Mouse (Mus musculus) left cerebral cortex, adult 2 months (tissue): ENCODE measurements around the gene Raet1e. TPM values are rescaled to one million over a fixed set of nuclear protein-coding genes. Genes with fewer than 3 reads are reported as not detected.
"Not testable (repeated sequence)": the region's sequence is repeated elsewhere in the genome, so short reads cannot be mapped to it uniquely, and the experiment has no call there.

Experiments used
- DNase-seq, 2 experiments: peaks; one replicate each; pipeline ENCODE4 v3.0.0; 2021 to 2022; ENCODE audit warnings: low spot score in 2 of 2, mixed read lengths in 1 of 2; ENCODE audit errors: extremely low spot score in 1 of 2
- H3K27ac ChIP-seq: fragments of 200-600 bp; 2 replicates; pipeline ENCODE4 v1.8.1; 2022
- H3K4me3 ChIP-seq: fragments of 200-600 bp; 2 replicates; pipeline ENCODE4 v1.8.1; 2022
- CTCF ChIP-seq: fragments of 200-600 bp; IDR thresholded peaks from 2 replicates; pipeline ENCODE4 v1.8.1; 2022; ENCODE audit warnings: antibody characterized with exemption, mild to moderate bottlenecking, moderate library complexity
- intact Hi-C: fragments of 180-260 bp; cut with DNase I; formaldehyde crosslinking; loops from one replicate; pipeline ENCODE4 v1.15.1; 2025
- total RNA-seq, 2 experiments: library from RNA; stranded (reverse); gene quantifications; 2 replicates each; pipeline ENCODE4 v1.2.3; 2021

Gene Raet1e
- total RNA-seq, 2 experiments from 2014 or later, result 0.29 TPM; not detected in 1

GRCm38 (mm10) chr10:22274445-22275057 lies 116.2 kb downstream of the Raet1e start:
- no peak for TF ChIP-seq CTCF
- no peak for DNase-seq
- Histone ChIP-seq H3K4me3 (no peak overlapping the region), H3K27ac (no peak overlapping the region)
- intact Hi-C loops, result no loop called here

GRCm38 (mm10) chr10:22278468-22278867 lies 120.1 kb downstream of the Raet1e start:
- H3K27ac ChIP-seq, H3K4me3 ChIP-seq, DNase-seq, intact Hi-C loops: not testable (repeated sequence)

GRCm38 (mm10) chr10:22282816-22283215 lies 124.4 kb downstream of the Raet1e start:
- no peak for TF ChIP-seq CTCF

GRCm38 (mm10) chr10:22295676-22296075 lies 137.3 kb downstream of the Raet1e start:
- no peak for TF ChIP-seq CTCF
- no peak for DNase-seq
- H3K27ac ChIP-seq, result no peak overlapping the region
- no peak overlapping the region for H3K4me3 ChIP-seq
- intact Hi-C loops, result no loop called here

More at GRCm38 (mm10) chr10:22282816-22283215, 124.4 kb downstream of the Raet1e start:
- no peak for DNase-seq
- no peak overlapping the region for H3K4me3 ChIP-seq
- intact Hi-C loops, result no loop called here
- no peak overlapping the region for H3K27ac ChIP-seq

- Histone ChIP-seq H3K4me3 (no peak overlapping the region), H3K27ac (no peak overlapping the region)
- intact Hi-C loops, result no loop called here
- DNase-seq, result no peak
- TF ChIP-seq CTCF, result no peak
Observed at GRCm38 (mm10) chr10:22297033-22297762, 138.8 kb downstream of the Raet1e start.

GRCm38 (mm10) chr10:22297766-22298461 lies 139.5 kb downstream of the Raet1e start:
- H3K4me3 ChIP-seq, result no peak overlapping the region
- no peak for TF ChIP-seq CTCF
- intact Hi-C loops, result no loop called here
- H3K27ac ChIP-seq, result no peak overlapping the region
- no peak for DNase-seq

- H3K27ac ChIP-seq, result no peak overlapping the region
- no peak overlapping the region for H3K4me3 ChIP-seq
- DNase-seq, result no peak
- intact Hi-C loops, result no loop called here
- no peak for TF ChIP-seq CTCF
Observed at GRCm38 (mm10) chr10:22299324-22299723, 141.0 kb downstream of the Raet1e start.

- H3K4me3 ChIP-seq, result no peak overlapping the region
- intact Hi-C loops, result no loop called here
- H3K27ac ChIP-seq, result no peak overlapping the region
- no peak for TF ChIP-seq CTCF
- DNase-seq, result no peak
Observed at GRCm38 (mm10) chr10:22301641-22302040, 143.3 kb downstream of the Raet1e start.

- TF ChIP-seq CTCF, result no peak
- Histone ChIP-seq H3K27ac (no peak overlapping the region), H3K4me3 (no peak overlapping the region)
- no peak for DNase-seq
- intact Hi-C loops, result no loop called here
Observed at GRCm38 (mm10) chr10:22302344-22303057, 144.1 kb downstream of the Raet1e start.

GRCm38 (mm10) chr10:22303736-22304135 lies 145.4 kb downstream of the Raet1e start:
- no peak for TF ChIP-seq CTCF
- no peak for DNase-seq
- Histone ChIP-seq H3K4me3 (no peak overlapping the region), H3K27ac (no peak overlapping the region)
- intact Hi-C loops, result no loop called here

GRCm38 (mm10) chr10:22305801-22306200 lies 147.4 kb downstream of the Raet1e start:
- no peak for DNase-seq
- no peak for TF ChIP-seq CTCF
- Histone ChIP-seq H3K4me3 (no peak overlapping the region), H3K27ac (no peak overlapping the region)
- intact Hi-C loops, result no loop called here

GRCm38 (mm10) chr10:22306452-22306851 lies 148.1 kb downstream of the Raet1e start:
- no peak overlapping the region for H3K27ac ChIP-seq
- no peak for TF ChIP-seq CTCF
- intact Hi-C loops, result no loop called here
- DNase-seq, result no peak
- no peak overlapping the region for H3K4me3 ChIP-seq
